Comparison of ENCODE assay signal across 24 mouse cellular contexts in genomic region chr4:82609676-82610075, GRCm38 (mm10).
A peak's percentile ranks its signal among the peaks of the same experiment; 100 is the strongest.
DNase-seq lines count a peak whose midpoint lies in the region; ATAC-seq lines count a peak whose summit lies in the region.
"Had no signal": no experiment of that assay in that cellular context is flagged by ENCODE, and none has a peak within 500 bp of the region (broad histone marks: within the 10 kb centered on the region; RNA-seq: fewer than 3 reads in every experiment).

No protein-coding gene starts in this region.

- ATAC-seq in kidney, embryonic 14.5 days (ENCODE audit: low FRiP score, low TSS enrichment) = no peak
- ATAC-seq in lung, embryonic 15.5 days (ENCODE audit: borderline replicate concordance, extremely low read depth, low FRiP score, low TSS enrichment) = no peak
- ATAC-seq: forebrain, embryonic 15.5 days; hindbrain, postnatal 0 days; intestine, embryonic 15.5 days had no signal

- 43% methylated on average over 4 of the region's 4 CpGs for WGBS in kidney, embryonic 14.5 days
- WGBS in lung, embryonic 15.5 days = 52% methylated on average over 4 of the region's 4 CpGs

- no peak for DNase-seq in kidney, postnatal 14 days
- no peak for DNase-seq in lung, postnatal 36 days
- peak; percentile 59 for DNase-seq in R1 (ENCODE audit: low read depth, low spot score)
- no peak for DNase-seq in embryo, embryonic 9.5 days (ENCODE audit: extremely low spot score)
- DNase-seq: adrenal gland, postnatal 36 days; cerebellum, adult 2 months; cerebellum, postnatal 14 days; heart, postnatal 36 days; layer of hippocampus, adult 9-11 months; liver; midbrain, embryonic 14.5 days; right cerebral cortex, postnatal 25 days had no signal

- H3K4me1 ChIP-seq in kidney, embryonic 14.5 days (ENCODE audit: control insufficient read depth, insufficient read depth, low read length) = peaks cover 23% of the 10 kb centered on the region; the same call in 1 of the 2 replicates
- H3K4me1 ChIP-seq in lung, embryonic 15.5 days = peaks cover 19% of the 10 kb centered on the region
- H3K4me1 ChIP-seq: stomach, embryonic 15.5 days had no signal

- 0 out of 2 replicates have a peak overlapping the region, but pooled peaks have one; percentile 34 for H3K27ac ChIP-seq in kidney, embryonic 14.5 days (ENCODE audit: low read depth, low read length)
- peak overlapping the region; percentile 54 for H3K27ac ChIP-seq in lung, embryonic 15.5 days
- H3K27ac ChIP-seq: forebrain, embryonic 10.5 days; forebrain, embryonic 15.5 days; heart, embryonic 10.5 days; hindbrain, embryonic 12.5 days; hindbrain, postnatal 0 days; intestine, embryonic 15.5 days; liver, embryonic 14.5 days; stomach, embryonic 15.5 days had no signal

- H3K4me2 ChIP-seq in kidney, embryonic 14.5 days (replicated peaks; ENCODE audit: low read depth, low read length) = no peak overlapping the region
- H3K4me2 ChIP-seq in lung, embryonic 15.5 days = no peak overlapping the region
- H3K4me2 ChIP-seq: forebrain, embryonic 15.5 days; hindbrain, embryonic 12.5 days; intestine, embryonic 15.5 days; stomach, embryonic 15.5 days had no signal

- no peak overlapping the region for H3K9ac ChIP-seq in kidney, embryonic 14.5 days (ENCODE audit: low read depth, low read length)
- H3K9ac ChIP-seq in lung, embryonic 15.5 days = no peak overlapping the region
- H3K9ac ChIP-seq: forebrain, embryonic 15.5 days; hindbrain, embryonic 12.5 days; intestine, embryonic 15.5 days; liver, embryonic 14.5 days; stomach, embryonic 15.5 days had no signal

- H3K9me3 ChIP-seq in kidney, embryonic 14.5 days (ENCODE audit: control insufficient read depth, low read length) = no peaks in the 10 kb centered on the region
- no peaks in the 10 kb centered on the region for H3K9me3 ChIP-seq in lung, embryonic 15.5 days
- H3K9me3 ChIP-seq: forebrain, embryonic 10.5 days; forebrain, embryonic 15.5 days; heart, embryonic 10.5 days; hindbrain, embryonic 12.5 days; intestine, embryonic 15.5 days; stomach, embryonic 15.5 days had no signal

- H3K36me3 ChIP-seq in kidney, embryonic 14.5 days (ENCODE audit: control insufficient read depth, insufficient read depth, low read length) = no peaks in the 10 kb centered on the region
- no peaks in the 10 kb centered on the region for H3K36me3 ChIP-seq in lung, embryonic 15.5 days
- H3K36me3 ChIP-seq: forebrain, embryonic 10.5 days; forebrain, embryonic 15.5 days; G1E; heart, embryonic 10.5 days; hindbrain, embryonic 12.5 days; intestine, embryonic 15.5 days; stomach, embryonic 15.5 days had no signal

- no peaks in the 10 kb centered on the region for H3K27me3 ChIP-seq in kidney, embryonic 14.5 days (ENCODE audit: control insufficient read depth, insufficient read depth, low read length)
- no peaks in the 10 kb centered on the region for H3K27me3 ChIP-seq in lung, embryonic 15.5 days
- H3K27me3 ChIP-seq: CH12.LX; forebrain, embryonic 15.5 days; hindbrain, embryonic 12.5 days; intestine, embryonic 15.5 days; stomach, embryonic 15.5 days had no signal

- H3K4me3 ChIP-seq in kidney, embryonic 14.5 days (ENCODE audit: low read length) = no peak overlapping the region
- H3K4me3 ChIP-seq in lung, embryonic 15.5 days = no peak overlapping the region
- H3K4me3 ChIP-seq: forebrain, embryonic 10.5 days; forebrain, embryonic 15.5 days; heart, embryonic 10.5 days; hindbrain, embryonic 12.5 days; intestine, embryonic 15.5 days; stomach, embryonic 15.5 days had no signal
